Mouse (Mus musculus): ENCODE results near the gene Il12rb1. TPM values are rescaled to one million over a fixed set of nuclear protein-coding genes. Genes with fewer than 3 reads are reported as not detected.

Il12rb1 gene
- polyA plus RNA-seq, 1 experiment from 2014 or later, result 0.15 TPM

- Histone ChIP-seq H3K27ac (no peak overlapping the region), H3K9ac (no peak overlapping the region), H3K4me1 (replicated peaks) (peaks cover 12% of the 10 kb centered on the region), H3K27me3 (peaks cover 12% of the 10 kb centered on the region; the same call in 1 of the 2 replicates), H3K4me2 (no peak overlapping the region), H3K9me3 (replicated peaks) (no peaks in the 10 kb centered on the region), H3K36me3 (no peaks in the 10 kb centered on the region), H3K4me3 (no peak overlapping the region)
- no peak for ATAC-seq (replicated peaks; ENCODE audit: insufficient number of reproducible peaks, insufficient read depth, low FRiP score, low read depth)
- 68% methylated on average over 5 of the region's 5 CpGs for WGBS
These were observed 35.0 kb downstream of the Il12rb1 start for GRCm38 (mm10) chr8:70843214-70843773.

DNA sequence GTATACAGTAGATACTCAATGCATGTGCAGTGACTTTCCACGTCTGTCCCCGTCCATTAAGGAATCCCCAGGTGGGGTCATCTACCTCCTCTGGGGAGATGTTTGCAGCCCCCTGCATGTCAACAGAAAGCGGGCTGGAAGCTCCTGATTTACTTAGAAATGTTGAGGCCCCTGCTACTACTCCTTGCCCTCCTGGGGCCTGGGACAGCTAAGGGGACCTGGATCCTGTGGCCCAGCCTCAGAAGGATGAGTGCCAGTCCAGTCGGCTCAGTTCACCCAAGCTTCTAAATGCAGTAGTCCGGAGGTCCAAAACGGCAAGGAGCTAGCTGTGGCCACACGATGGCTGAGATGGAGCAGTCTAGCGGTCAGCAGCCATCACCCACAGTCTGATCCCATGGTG is 35.7 kb downstream of the Il12rb1 start:
- Histone ChIP-seq H3K27me3 (peaks cover 12% of the 10 kb centered on the region; the same call in 1 of the 2 replicates), H3K27ac (no peak overlapping the region), H3K4me1 (replicated peaks) (peaks cover 7% of the 10 kb centered on the region), H3K9me3 (replicated peaks) (no peaks in the 10 kb centered on the region), H3K4me3 (no peak overlapping the region), H3K9ac (no peak overlapping the region), H3K4me2 (no peak overlapping the region), H3K36me3 (no peaks in the 10 kb centered on the region)
- 79% methylated on average over 8 of the region's 8 CpGs for WGBS
- ATAC-seq (replicated peaks; ENCODE audit: insufficient number of reproducible peaks, insufficient read depth, low FRiP score, low read depth), result no peak

DNA sequence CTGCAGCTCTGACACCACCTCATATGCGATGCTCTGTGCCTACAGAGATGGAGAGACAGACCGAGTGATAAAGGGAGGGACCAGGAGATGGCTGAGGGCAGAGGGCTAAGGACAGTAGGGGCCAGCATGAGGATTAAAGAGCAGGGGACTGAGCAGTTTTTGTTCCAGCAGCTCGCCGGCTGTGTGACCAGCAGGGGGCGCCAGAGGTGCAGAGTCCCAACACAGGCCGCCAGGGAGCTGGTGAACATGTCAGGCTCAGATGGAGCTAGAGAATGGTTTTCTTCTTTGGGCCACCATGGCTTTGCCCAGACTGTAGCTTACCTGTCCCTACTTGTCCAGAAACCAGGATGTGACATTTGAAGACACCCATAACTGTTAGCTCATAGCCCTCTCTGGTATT is 36.3 kb downstream of the Il12rb1 start:
- Histone ChIP-seq H3K36me3 (no peaks in the 10 kb centered on the region), H3K27ac (no peak overlapping the region), H3K9ac (no peak overlapping the region), H3K4me1 (replicated peaks) (peaks cover 6% of the 10 kb centered on the region), H3K9me3 (replicated peaks) (no peaks in the 10 kb centered on the region), H3K4me3 (no peak overlapping the region), H3K27me3 (peaks cover 12% of the 10 kb centered on the region; the same call in 1 of the 2 replicates), H3K4me2 (no peak overlapping the region)
- ATAC-seq (replicated peaks; ENCODE audit: insufficient number of reproducible peaks, insufficient read depth, low FRiP score, low read depth), result no peak
- WGBS, result under 1% methylated on average over 6 of the region's 6 CpGs

DNA sequence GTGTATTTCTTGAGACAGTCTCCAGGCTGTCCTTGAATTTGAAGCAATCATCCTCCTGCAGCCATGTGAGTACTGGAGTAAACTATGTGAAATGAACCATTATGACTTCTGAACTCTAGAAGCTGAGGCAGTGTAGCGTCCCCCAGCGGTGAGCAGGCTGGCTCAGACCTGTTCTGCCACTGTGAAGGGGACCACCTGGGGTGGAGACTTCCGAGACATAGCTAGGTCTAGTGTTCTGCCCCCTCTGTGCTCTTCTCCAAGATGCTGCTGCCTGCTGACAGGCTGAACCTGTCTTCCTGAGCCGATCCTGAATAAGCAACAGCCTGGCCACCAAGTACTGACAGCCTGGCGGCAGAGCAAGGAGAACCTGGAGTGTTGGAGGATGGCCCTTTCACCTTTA is 36.9 kb downstream of the Il12rb1 start:
- no peaks in the 10 kb centered on the region for H3K9me3 ChIP-seq (replicated peaks)
- no peak overlapping the region for H3K4me2 ChIP-seq
- H3K27me3 ChIP-seq, result peaks cover 12% of the 10 kb centered on the region; the same call in 1 of the 2 replicates
- ATAC-seq (replicated peaks; ENCODE audit: insufficient number of reproducible peaks, insufficient read depth, low FRiP score, low read depth), result no peak
- no peak overlapping the region for H3K27ac ChIP-seq
- H3K4me1 ChIP-seq (replicated peaks), result peaks cover 6% of the 10 kb centered on the region
- H3K4me3 ChIP-seq, result no peak overlapping the region
- no peak overlapping the region for H3K9ac ChIP-seq
- 36% methylated on average over 5 of the region's 5 CpGs for WGBS
- no peaks in the 10 kb centered on the region for H3K36me3 ChIP-seq

- Histone ChIP-seq H3K4me2 (no peak overlapping the region), H3K27ac (no peak overlapping the region), H3K4me3 (no peak overlapping the region), H3K9me3 (replicated peaks) (no peaks in the 10 kb centered on the region), H3K27me3 (peaks cover 12% of the 10 kb centered on the region; the same call in 1 of the 2 replicates), H3K36me3 (no peaks in the 10 kb centered on the region), H3K4me1 (replicated peaks) (no peaks in the 10 kb centered on the region), H3K9ac (no peak overlapping the region)
- 49% methylated on average over 15 of the region's 15 CpGs for WGBS
- no peak for ATAC-seq (replicated peaks; ENCODE audit: insufficient number of reproducible peaks, insufficient read depth, low FRiP score, low read depth)
These were observed 38.3 kb downstream of the Il12rb1 start for GRCm38 (mm10) chr8:70846371-70847154.

DNA sequence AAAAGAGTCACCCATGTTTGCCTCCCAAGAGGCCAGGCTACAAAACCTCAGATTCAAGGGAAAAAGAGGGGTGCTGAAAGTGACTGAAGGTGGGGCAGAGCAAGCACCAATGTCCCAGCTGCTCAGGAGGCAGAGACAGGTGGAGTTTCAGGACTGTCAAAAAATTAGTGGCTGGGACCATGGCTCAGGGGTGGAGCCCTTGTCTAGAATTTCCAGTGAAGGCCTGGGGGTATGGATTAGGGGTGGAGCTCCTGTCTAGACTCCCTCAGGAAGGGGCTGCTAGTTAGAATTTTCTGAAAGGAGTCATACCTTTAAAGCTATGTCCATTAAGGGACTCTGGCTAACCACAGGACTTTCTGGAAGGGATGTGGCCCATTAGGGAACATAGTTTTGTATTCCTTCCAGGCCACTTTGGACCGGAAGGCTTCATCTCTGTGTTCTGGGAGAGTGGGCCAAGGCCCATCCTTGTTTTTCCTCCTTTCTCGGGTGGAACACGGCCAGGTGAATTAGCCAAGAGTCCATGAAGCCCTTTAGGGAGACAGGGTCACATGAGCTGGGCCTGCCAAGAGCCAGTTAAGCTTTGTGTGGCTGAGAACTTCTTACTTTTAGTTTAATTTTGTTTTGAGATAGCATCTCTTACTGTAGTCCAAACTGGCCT is 41.2 kb downstream of the Il12rb1 start:
- no peak for ATAC-seq (replicated peaks; ENCODE audit: insufficient number of reproducible peaks, insufficient read depth, low FRiP score, low read depth)

DNA sequence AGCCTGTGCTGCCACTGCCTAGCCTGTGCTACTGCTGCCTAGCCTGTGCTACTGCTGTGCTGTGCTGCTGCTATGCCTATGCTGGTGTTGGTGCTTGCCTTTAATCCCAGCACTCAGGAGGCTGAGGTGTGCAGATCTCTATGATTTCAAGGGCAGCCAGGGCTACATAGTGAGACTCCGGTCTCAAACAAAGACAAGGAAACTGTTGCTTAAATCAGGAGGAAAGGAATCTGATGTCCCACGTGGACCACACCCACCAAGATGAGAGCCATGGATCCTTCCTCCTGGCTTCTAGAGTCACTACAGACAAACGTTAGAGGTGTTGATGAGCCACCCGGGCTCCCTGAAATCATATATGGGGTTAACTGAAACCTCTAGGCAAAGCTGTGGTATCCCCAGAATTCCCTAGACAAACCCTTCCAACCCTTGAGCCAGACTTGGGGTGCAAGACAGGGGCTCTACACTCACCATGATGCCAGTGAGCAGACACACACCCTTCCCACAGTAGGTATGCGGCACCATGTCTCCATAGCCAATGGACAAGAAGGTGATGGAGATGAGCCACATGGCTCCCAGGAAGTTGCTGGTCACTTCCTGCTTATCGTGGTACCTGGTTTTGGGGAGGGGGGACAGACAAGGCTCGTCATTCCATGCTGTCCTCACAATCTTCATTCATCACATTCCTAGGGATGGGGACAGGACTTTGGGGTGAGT is 42.0 kb downstream of the Il12rb1 start:
- Histone ChIP-seq H3K4me3 (no peak overlapping the region), H3K4me1 (replicated peaks) (no peaks in the 10 kb centered on the region), H3K4me2 (no peak overlapping the region), H3K27me3 (0 out of 2 replicates have a peak, but pooled peaks cover 6% of the 10 kb centered on the region), H3K36me3 (no peaks in the 10 kb centered on the region), H3K9ac (no peak overlapping the region), H3K9me3 (replicated peaks) (no peaks in the 10 kb centered on the region), H3K27ac (no peak overlapping the region)
- ATAC-seq (replicated peaks; ENCODE audit: insufficient number of reproducible peaks, insufficient read depth, low FRiP score, low read depth), result no peak
- 63% methylated on average over 7 of the region's 7 CpGs for WGBS

More for the DNA sequence above, 41.2 kb downstream of the Il12rb1 start:
- no peak overlapping the region for H3K4me2 ChIP-seq
- no peak overlapping the region for H3K27ac ChIP-seq
- 0 out of 2 replicates have a peak, but pooled peaks cover 4% of the 10 kb centered on the region for H3K27me3 ChIP-seq
- H3K36me3 ChIP-seq, result no peaks in the 10 kb centered on the region
- no peaks in the 10 kb centered on the region for H3K4me1 ChIP-seq (replicated peaks)
- 78% methylated on average over 3 of the region's 3 CpGs for WGBS
- no peak overlapping the region for H3K4me3 ChIP-seq
- H3K9ac ChIP-seq, result no peak overlapping the region
- no peaks in the 10 kb centered on the region for H3K9me3 ChIP-seq (replicated peaks)

GRCm38 (mm10) chr8:70850947-70851346 is 42.7 kb downstream of the Il12rb1 start:
- ATAC-seq (replicated peaks; ENCODE audit: insufficient number of reproducible peaks, insufficient read depth, low FRiP score, low read depth), result no peak
- Histone ChIP-seq H3K9ac (no peak overlapping the region), H3K36me3 (no peaks in the 10 kb centered on the region), H3K27me3 (0 out of 2 replicates have a peak, but pooled peaks cover 13% of the 10 kb centered on the region), H3K27ac (no peak overlapping the region), H3K4me1 (replicated peaks) (no peaks in the 10 kb centered on the region), H3K4me3 (no peak overlapping the region), H3K9me3 (replicated peaks) (no peaks in the 10 kb centered on the region), H3K4me2 (no peak overlapping the region)
- 79% methylated on average over 4 of the region's 4 CpGs for WGBS

DNA sequence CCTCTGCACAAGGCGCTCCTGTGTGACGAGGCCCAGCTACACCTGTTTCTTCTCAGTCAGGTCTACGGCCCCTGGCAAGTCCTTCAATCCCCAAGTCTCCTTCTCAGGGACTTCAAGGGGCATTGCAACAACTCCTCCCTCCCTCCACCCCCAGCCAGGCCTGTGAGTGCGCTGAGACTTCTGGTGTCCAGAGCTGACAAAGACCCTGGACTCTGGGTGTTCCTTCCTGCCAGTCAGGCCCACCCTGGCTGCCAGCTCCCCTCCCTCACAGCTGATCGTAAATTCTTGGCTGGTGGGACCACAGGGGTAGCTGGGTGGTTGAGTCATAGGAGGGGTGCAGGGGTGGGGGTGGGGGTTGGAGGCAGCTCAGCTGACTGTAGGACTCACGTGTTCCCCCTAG is 43.6 kb downstream of the Il12rb1 start:
- no peak overlapping the region for H3K9ac ChIP-seq
- peaks cover 11% of the 10 kb centered on the region; the same call in 1 of the 2 replicates for H3K27me3 ChIP-seq
- H3K4me2 ChIP-seq, result no peak overlapping the region
- 60% methylated on average over 6 of the region's 6 CpGs for WGBS
- ATAC-seq (replicated peaks; ENCODE audit: insufficient number of reproducible peaks, insufficient read depth, low FRiP score, low read depth), result no peak
- no peaks in the 10 kb centered on the region for H3K9me3 ChIP-seq (replicated peaks)
- H3K4me3 ChIP-seq, result no peak overlapping the region
- H3K27ac ChIP-seq, result no peak overlapping the region
- no peaks in the 10 kb centered on the region for H3K36me3 ChIP-seq
- peaks cover 5% of the 10 kb centered on the region for H3K4me1 ChIP-seq (replicated peaks)

DNA sequence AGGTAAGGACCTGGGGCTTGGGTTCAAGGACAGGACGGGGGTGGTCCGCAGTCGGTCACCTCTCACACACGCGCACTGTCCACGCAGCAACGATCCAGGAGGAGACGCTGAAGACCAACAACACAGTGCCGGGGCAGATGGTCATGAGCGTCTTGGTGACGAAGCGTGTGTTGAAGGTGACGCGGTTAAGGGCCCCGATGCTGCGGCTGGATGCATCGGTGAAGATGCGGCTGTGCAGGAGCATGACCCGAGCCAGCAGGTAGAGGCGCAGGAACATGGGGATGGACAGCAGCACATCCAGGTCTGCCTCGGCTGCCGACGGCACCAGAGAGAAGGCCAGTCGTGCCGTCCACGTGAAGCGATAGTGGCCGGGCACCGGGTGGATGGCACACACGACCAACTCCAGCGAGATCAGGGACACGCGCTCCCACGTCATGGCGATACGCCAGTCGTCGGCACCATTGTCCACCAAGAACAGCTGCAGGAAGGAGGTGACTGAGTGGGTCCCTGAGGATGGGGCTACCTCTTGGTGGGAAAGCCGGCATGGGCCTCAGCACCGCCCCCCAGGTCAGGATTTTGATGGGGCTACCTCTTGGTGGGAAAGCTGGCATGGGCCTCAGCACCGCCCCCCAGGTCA is 44.5 kb downstream of the Il12rb1 start:
- no peak overlapping the region for H3K27ac ChIP-seq
- peaks cover 11% of the 10 kb centered on the region for H3K4me1 ChIP-seq (replicated peaks)
- ATAC-seq (replicated peaks; ENCODE audit: insufficient number of reproducible peaks, insufficient read depth, low FRiP score, low read depth), result no peak
- no peaks in the 10 kb centered on the region for H3K9me3 ChIP-seq (replicated peaks)
- H3K4me3 ChIP-seq, result no peak overlapping the region
- no peak overlapping the region for H3K4me2 ChIP-seq
- 83% methylated on average over 41 of the region's 41 CpGs for WGBS
- no peaks in the 10 kb centered on the region for H3K36me3 ChIP-seq
- H3K9ac ChIP-seq, result no peak overlapping the region
- H3K27me3 ChIP-seq, result peaks cover 13% of the 10 kb centered on the region; the same call in 1 of the 2 replicates
